Mouse (Mus musculus): ENCODE measurements at regions not wholly inside any gene's neighbourhood (a gene's known extent, or its start where the extent isn't known, plus 50 kb on each side); places are given as distances from the start of the nearest gene placed in this dataset.

DNA sequence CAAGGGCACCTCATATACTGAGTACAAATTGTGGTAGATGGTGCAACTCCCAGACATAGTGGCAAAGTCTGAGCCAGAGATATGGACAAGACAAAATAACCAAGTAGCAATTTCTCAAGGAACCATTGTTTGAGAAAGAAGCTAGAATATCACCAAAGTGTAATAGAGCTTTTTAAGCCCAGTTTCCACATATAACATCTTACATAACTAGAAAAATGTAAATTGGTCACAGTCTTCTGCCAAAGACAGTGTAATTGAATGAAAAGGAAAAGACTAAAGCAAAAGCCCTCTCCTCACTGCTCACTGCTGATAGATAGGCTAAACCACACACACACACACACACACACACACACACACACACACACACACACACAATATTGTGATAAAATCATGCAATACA lies 679.4 kb upstream of the Fbxo33 start:
- no peak for TF ChIP-seq POLR2A (IDR thresholded peaks at IDR 0.05; ENCODE audit: borderline replicate concordance, extremely low read depth, insufficient read depth, insufficient read length)
- Histone ChIP-seq H3K9ac (ENCODE audit: low read depth, low read length, severe bottlenecking) (no peak overlapping the region), H3K4me3 (replicated peaks; ENCODE audit: low read length) (no peak overlapping the region), H3K4me1 (ENCODE audit: control insufficient read depth, insufficient read depth, low read length) (no peaks in the 10 kb centered on the region), H3K36me3 (ENCODE audit: control insufficient read depth, insufficient read depth, low read length) (no peaks in the 10 kb centered on the region), H3K27me3 (ENCODE audit: control insufficient read depth, insufficient read depth, low read length) (no peaks in the 10 kb centered on the region), H3K9me3 (ENCODE audit: control insufficient read depth, low read length) (no peaks in the 10 kb centered on the region), H3K27ac (replicated peaks; ENCODE audit: low read depth, low read length) (no peak overlapping the region), H3K4me2 (replicated peaks; ENCODE audit: low read depth, low read length, severe bottlenecking) (no peak overlapping the region)
- ATAC-seq (ENCODE audit: low FRiP score, low read depth), result no peak
- DNase-seq (ENCODE audit: low spot score), result no peak

DNA sequence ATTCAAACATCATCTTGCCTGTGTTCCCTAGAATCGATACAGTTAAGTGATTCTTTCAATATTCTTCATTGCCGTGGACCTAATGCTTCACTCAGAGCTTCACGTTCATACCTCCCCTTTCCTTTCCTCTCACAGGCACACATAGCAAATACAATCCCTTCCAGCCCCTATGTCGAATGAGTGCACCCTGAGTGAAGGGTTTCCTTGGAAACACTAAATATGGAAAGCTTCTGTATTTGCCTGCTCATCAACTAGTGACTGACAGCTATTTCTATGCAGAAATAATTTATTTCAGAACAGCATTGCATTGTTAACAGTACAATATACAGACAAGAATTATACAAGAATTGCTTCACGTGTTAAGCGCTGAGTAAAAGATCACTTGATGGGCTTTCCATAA lies 671.4 kb upstream of the Fbxo33 start:
- WGBS, result 85% methylated on average over 6 of the region's 6 CpGs
- H3K4me1 ChIP-seq (ENCODE audit: control insufficient read depth, insufficient read depth, low read length), result no peaks in the 10 kb centered on the region
- no peak overlapping the region for H3K9ac ChIP-seq (ENCODE audit: low read depth, low read length, severe bottlenecking)
- H3K4me3 ChIP-seq (replicated peaks; ENCODE audit: low read length), result no peak overlapping the region
- DNase-seq (ENCODE audit: low spot score) (no peak), ATAC-seq (ENCODE audit: low FRiP score, low read depth) (no peak)
- H3K9me3 ChIP-seq (ENCODE audit: control insufficient read depth, low read length), result peaks cover 4% of the 10 kb centered on the region
- TF ChIP-seq POLR2A (IDR thresholded peaks at IDR 0.05; ENCODE audit: borderline replicate concordance, extremely low read depth, insufficient read depth, insufficient read length), result no peak
- no peaks in the 10 kb centered on the region for H3K27me3 ChIP-seq (ENCODE audit: control insufficient read depth, insufficient read depth, low read length)
- no peak overlapping the region for H3K4me2 ChIP-seq (replicated peaks; ENCODE audit: low read depth, low read length, severe bottlenecking)
- no peaks in the 10 kb centered on the region for H3K36me3 ChIP-seq (ENCODE audit: control insufficient read depth, insufficient read depth, low read length)
- no peak overlapping the region for H3K27ac ChIP-seq (replicated peaks; ENCODE audit: low read depth, low read length)
